Mouse (Mus musculus) liver, embryonic 14.5 days (tissue): ENCODE data around the gene Sdccag8.

Experiments
- CTCF ChIP-seq: IDR thresholded peaks from 2 replicates; pipeline ENCODE4 v1.5.1; 2016; ENCODE audit warnings: antibody characterized with exemption, low read depth, control low read depth
- EP300 ChIP-seq: IDR thresholded peaks from 2 replicates; pipeline ENCODE4 v1.6.1; 2016; ENCODE audit warnings: antibody characterized with exemption, low read depth

DNA sequence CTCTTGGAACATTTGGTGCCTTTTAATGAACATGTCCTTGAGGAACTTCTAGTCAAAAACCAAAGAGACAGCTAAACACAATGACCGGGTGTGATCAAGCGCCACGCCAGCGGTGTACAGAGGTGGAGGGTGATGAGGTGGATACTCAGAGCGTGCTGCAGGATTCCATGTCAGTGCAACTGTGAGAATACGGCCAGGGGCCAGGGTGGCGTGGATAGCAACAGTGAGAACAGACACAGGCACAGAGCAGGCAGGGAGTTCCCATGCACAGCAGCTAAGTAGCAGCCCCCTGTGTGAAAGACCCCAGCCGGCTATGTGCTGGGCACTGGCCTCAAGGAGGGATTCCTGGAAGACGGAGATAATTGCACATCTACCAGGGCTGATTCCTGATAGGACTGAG, 59.0 kb downstream of the Sdccag8 start:
- TF ChIP-seq CTCF (no peak), EP300 (no peak)
